Mouse (Mus musculus): ENCODE results near the gene Tssk1.
A peak's percentile ranks its signal among the peaks of the same experiment; 100 is the strongest.

Tssk1 gene

GRCm38 (mm10) chr16:17893923-17894322, at the start of gene Tssk1:
TSS of gene Tssk1 (plus strand) at chr16:17894223.
- DNase-seq: no peak

GRCm38 (mm10) chr16:17848431-17848830, 45.6 kb upstream of the Tssk1 start:
- DNase-seq: no peak

- DNase-seq: peak in 1 of 2 experiments; percentile 65
These were observed 45.1 kb upstream of the Tssk1 start for GRCm38 (mm10) chr16:17848928-17849327.

DNA sequence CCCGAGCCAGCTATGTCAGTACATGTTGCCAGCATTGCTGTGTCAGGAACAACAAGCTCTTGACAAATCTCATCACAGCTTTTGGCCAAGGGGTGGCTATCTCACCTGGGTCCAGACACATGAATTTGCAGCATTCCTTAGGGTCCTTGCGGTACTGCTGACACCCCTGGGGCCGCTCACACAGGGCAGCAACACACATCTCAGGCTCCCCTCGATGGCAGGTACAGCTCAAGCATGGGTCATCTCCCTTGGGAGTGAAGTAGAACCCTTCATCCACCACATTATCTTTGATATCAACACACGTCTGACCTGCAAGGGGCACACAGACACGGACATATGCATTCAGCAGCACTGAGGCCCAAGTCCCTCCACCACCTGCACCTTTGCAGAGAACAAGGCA, 44.5 kb upstream of the Tssk1 start:
- no peak for DNase-seq

- DNase-seq: peak in 1 of 2 experiments; percentile 14
These were observed 42.7 kb upstream of the Tssk1 start for GRCm38 (mm10) chr16:17851331-17851730.

DNA sequence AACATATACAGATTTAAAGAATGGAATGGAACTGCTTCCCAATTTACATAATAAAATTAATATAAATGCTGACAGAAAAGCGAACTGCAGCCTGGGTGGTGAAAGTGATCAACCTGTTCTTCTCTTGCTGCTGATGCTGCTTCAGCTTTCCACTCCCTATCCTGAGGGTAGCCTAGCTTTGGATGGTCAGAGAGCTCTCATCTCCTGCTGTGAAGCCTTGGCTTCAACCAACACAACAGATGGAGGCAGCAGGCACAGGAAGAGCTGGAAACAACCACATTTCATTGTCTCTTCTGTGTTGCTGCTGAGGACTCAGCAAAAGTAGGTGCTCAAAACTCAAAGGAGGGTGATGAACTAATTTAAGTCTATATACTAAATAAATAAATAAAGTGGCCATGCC, 42.2 kb upstream of the Tssk1 start:
- DNase-seq: peak in 1 of 2 experiments; percentile 9

- peak in 1 of 2 experiments; percentile 13 for DNase-seq
These were observed 40.8 kb upstream of the Tssk1 start for GRCm38 (mm10) chr16:17853263-17853662.

GRCm38 (mm10) chr16:17857157-17857556, 36.9 kb upstream of the Tssk1 start:
- no peak for DNase-seq

GRCm38 (mm10) chr16:17858592-17858991, 35.4 kb upstream of the Tssk1 start:
- peak in 1 of 2 experiments; percentile 48 for DNase-seq

- no peak for DNase-seq
These were observed 28.7 kb upstream of the Tssk1 start for GRCm38 (mm10) chr16:17865293-17865692.

DNA sequence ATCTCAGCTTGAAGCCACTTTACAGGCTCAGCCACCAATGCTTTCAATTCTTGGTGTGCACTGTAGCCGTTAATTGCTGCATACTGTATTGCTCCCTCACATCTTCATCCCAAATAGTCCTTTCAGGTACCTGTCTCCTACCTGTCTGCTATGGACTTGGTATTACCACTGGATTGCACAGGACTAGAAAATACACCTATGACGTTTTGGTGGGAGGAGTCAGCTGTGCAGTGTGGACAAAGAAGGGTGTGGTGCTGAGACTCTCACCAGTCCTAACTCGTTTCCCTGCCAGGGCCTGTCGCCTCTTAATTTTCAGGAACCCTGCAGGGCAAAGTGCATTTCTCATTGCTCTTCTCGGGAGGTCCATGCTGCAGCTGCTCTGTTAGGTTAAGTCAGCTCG, 28.3 kb upstream of the Tssk1 start:
- peak; percentile 50 to 65 for DNase-seq

- no peak for DNase-seq
These were observed 22.8 kb upstream of the Tssk1 start for GRCm38 (mm10) chr16:17871248-17871647.

DNA sequence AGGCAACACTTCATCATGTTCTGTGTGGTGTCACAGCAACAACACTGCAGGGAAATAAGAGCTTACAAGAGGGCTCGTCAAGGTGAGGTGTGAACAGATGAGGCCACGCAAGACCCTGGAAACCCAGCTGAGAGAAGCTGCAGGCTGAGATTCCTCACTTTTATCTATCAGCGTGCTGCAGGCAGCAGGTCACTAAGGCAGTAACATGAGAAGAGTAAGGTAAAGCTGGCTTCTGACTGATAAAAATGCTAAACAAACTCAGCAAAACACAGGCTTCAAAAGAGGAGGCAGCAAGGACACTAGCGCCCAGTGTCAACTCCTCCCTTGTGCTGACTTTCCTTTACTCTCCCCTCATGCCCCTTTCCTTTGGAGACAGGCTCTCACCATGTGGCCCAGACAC, 21.0 kb upstream of the Tssk1 start:
- DNase-seq: no peak

GRCm38 (mm10) chr16:17875174-17875573, 18.8 kb upstream of the Tssk1 start:
- DNase-seq: no peak

DNA sequence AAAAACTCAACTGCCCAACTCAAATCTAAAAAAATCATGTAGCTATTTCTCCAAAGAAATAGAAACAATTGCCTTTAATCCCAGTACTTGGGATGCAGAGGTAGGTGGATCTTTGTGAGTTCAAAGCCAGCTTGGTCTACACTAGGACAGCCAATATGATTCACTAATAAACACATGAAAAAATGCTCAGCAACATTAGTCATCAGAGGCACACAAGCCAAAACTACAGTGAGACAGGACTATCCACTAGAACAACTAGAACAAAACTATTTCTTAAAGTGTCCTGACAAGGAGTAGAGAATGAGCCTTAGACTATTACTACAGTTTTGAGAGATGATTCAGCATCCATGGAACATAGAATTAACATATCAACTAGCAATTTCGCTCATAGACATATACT, 17.9 kb upstream of the Tssk1 start:
- DNase-seq: no peak

DNA sequence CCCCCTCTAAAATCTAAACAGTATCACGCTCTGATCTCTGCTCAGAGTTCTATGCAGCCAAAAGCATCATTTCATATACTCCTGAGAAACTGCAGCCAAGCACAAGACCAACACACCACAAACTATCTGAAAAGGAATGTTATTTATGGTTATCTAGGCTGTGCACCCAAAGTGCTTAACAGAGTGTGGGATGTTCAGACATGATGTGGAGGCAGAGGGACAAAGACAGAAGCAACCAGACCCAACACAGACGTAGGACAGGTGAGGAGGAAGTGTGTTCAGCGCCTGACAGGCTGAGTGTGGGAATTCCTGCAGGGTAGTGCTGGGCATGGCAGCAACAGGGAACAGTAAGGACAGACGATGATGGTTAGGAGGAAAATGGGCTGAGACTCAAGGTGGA, 14.5 kb upstream of the Tssk1 start:
- no peak for DNase-seq

GRCm38 (mm10) chr16:17882196-17882595, 11.8 kb upstream of the Tssk1 start:
- DNase-seq: no peak

DNA sequence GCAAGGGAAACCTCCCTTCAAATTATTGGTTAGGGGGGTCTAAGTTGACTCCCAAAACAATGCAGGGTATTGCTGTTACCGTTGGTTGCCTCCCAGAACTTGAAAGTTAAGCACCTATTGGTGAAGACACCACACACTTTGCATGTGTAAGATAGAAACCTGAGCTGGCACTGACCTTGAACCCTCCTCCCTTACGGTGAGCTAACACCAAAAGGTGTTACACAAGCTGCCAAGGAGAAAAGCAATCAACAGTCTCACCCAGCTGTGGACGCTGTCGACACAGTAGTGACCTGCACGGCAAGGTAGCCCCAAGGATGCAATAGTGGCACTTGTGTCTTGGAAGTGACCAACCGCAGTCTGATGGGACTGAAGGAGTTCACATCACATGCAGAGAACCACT, 9.9 kb upstream of the Tssk1 start:
- DNase-seq: no peak

GRCm38 (mm10) chr16:17889689-17890341, 4.2 kb upstream of the Tssk1 start:
- DNase-seq: peak in 1 of 2 experiments; percentile 20

DNA sequence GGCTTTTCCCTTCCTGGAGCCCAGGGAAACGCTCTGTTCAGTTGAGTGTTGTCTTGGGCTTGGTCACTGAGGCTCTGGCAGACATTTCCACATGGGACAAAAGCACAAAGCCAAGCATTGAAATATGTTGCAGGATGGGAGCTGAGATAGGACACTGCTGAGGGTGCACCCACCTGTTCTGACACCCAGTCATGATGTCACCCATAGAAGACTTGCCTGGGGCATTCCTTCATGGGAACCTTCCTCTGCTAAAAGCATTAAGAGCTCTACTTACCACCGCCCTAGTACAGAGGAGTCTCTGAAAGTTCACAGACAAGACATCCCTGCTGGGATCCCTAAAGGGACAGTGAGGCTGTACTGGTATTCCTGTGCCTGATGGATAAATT, 3.7 kb upstream of the Tssk1 start:
- no peak for DNase-seq

DNA sequence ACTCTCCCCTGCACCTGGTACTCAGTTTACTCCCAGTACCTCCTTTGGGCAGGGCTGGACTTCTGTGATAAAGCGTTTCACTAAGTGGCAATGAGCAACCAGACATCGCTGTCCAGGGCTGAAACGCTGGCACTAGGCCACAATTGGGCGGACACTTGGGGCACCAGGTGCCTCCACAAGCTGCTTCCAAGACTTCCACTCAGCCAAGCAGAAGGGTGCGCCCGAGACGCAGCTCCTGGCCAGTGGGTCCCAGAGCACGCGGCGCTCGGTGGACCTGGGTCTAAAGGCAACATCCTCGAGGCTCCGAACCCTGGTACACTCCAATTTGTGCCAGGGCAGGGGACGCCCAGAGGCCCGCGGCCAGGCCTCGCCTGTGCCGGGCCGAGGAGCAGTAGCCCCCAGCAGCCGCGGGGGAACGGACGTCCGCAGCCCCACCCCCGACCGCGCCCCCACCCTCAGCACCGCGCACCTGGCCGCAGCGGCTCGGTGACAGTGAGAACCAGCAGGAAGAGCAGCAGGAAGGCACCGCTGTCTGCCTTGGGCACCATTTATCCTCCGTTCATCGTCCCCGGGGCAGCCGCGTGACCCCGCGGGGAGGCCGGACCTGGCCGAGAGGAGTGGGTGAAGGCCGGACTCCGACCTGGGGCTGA, 3.0 kb upstream of the Tssk1 start:
- peak; percentile 92 to 96 for DNase-seq

- peak; percentile 100 for DNase-seq
These were observed 2.5 kb upstream of the Tssk1 start, which contains the start of gene Gm20518 for GRCm38 (mm10) chr16:17891567-17891959. TSS of gene Gm20518 (minus strand) at chr16:17891671.

GRCm38 (mm10) chr16:17892606-17893005, 1.4 kb upstream of the Tssk1 start:
- peak; percentile 87 to 93 for DNase-seq

DNA sequence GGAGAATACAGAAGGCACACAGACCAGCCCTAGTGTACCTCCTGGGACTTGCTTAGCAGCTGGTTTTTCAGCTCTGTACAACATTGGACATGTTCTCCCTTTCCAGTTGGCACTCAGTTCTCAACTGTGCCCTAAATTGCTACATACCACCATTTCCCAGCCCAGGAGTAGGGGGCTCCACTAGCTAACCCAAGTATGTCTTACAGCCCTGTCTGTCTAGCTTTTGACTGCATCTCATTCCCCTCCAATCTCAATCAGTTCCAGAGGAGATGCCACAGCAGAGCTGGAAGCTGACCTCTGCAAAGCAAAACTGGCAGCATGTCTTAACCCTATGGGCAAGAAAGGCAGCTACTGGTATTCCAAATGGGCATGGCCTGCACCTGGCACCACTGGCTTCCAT, 2.1 kb downstream of the Tssk1 start:
- DNase-seq: peak in 1 of 2 experiments; percentile 7

DNA sequence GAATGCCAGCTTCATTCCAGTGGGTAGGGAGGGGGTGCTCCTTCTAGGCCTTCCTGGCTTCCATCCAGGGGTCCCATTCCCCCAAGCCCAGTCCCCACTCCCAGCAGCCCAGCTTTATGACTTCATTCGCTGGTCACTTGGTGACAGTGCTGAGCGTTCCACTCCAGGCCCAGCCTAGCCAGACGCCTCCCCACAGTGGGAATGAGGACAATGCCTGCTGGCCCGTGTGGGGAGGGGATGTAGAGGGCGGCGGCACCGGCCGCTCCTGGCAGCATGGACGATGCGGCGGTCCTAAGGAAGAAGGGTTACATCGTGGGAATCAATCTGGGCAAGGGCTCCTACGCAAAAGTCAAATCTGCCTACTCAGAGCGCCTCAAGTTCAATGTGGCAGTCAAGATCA, 4.4 kb downstream of the Tssk1 start, which contains the start of the genes Dgcr2 and Tssk2:
Gene Dgcr2 (minus strand): TSS at position 101 of the 400 bp plus-strand sequence.
Gene Tssk2 (plus strand): TSS at position 176 of the 400 bp plus-strand sequence.
- DNase-seq: peak in 1 of 2 experiments; percentile 28

Measured in kidney, postnatal 25 days (tissue).